Mouse (Mus musculus) CH12.LX (cell line): ENCODE data around the gene 2700097O09Rik. TPM values are rescaled to one million over a fixed set of nuclear protein-coding genes. Genes with fewer than 3 reads are reported as not detected.

Experiments used
- DNase-seq: peaks from one replicate; pipeline ENCODE4 v3.0.0-alpha.2; 2013; ENCODE audit errors: extremely low read depth
- H3K27ac ChIP-seq: 2 replicates; pipeline ENCODE4 v1.5.1; 2012; ENCODE audit warnings: low read depth, mild to moderate bottlenecking, control low read depth, moderate library complexity; ENCODE audit not compliant: insufficient read depth
- H3K27me3 ChIP-seq: replicated peaks from 2 replicates; pipeline ENCODE3; 2012; ENCODE audit warnings: inconsistent platforms
- H3K36me3 ChIP-seq, 2 experiments: replicated peaks in 1 of 2; 2 replicates each; pipeline versions ENCODE3 to v1.6.1; 2012; ENCODE audit warnings: inconsistent platforms in 1 of 2, low read length in 1 of 2, mild to moderate bottlenecking in 1 of 2, mixed read lengths in 1 of 2, moderate library complexity in 1 of 2; ENCODE audit not compliant: control insufficient read depth in 1 of 2, insufficient read depth in 1 of 2
- H3K4me1 ChIP-seq, 2 experiments: 2 replicates each; pipeline ENCODE4 v1.6.1; 2012; ENCODE audit warnings: inconsistent platforms in 1 of 2, moderate library complexity in 1 of 2; ENCODE audit not compliant: insufficient read depth in 2 of 2, control insufficient read depth in 1 of 2
- H3K4me2 ChIP-seq: 2 replicates; pipeline ENCODE4 v1.6.1; 2012; ENCODE audit warnings: low read depth, mild to moderate bottlenecking, control low read depth; ENCODE audit not compliant: poor library complexity, insufficient read depth, severe bottlenecking
- H3K4me3 ChIP-seq, 3 experiments: fragments of 150-350 bp in 1 of 3; sonication (generic) in 1 of 3; replicated peaks in 1 of 3; 2 replicates each; pipeline versions ENCODE3 to v1.5.1; 2011 to 2012; ENCODE audit warnings: low read depth in 2 of 3, low read length in 2 of 3, mild to moderate bottlenecking in 2 of 3, moderate library complexity in 2 of 3, control low read depth in 1 of 3, improper control_type of control experiment in 1 of 3, inconsistent platforms in 1 of 3, mixed read lengths in 1 of 3; ENCODE audit not compliant: poor library complexity in 1 of 3
- H3K79me2 ChIP-seq: replicated peaks from 2 replicates; pipeline ENCODE4 v1.6.1; 2012; ENCODE audit warnings: mild to moderate bottlenecking, moderate library complexity; ENCODE audit not compliant: control insufficient read depth, poor library complexity, insufficient read depth, severe bottlenecking; ENCODE audit errors: extremely low read depth
- H3K9ac ChIP-seq: 2 replicates; pipeline ENCODE4 v1.6.1; 2012; ENCODE audit warnings: low read depth, mild to moderate bottlenecking, control low read depth, moderate library complexity; ENCODE audit not compliant: insufficient read depth
- H3K9me3 ChIP-seq: replicated peaks from 2 replicates; pipeline ENCODE3; 2012; ENCODE audit warnings: low read length, inconsistent platforms, mixed read lengths
- BHLHE40 ChIP-seq: IDR thresholded peaks from 2 replicates; pipeline ENCODE4 v1.6.1; 2011; ENCODE audit warnings: mild to moderate bottlenecking, low read depth, low read length, improper control_type of control experiment
- CHD2 ChIP-seq: IDR thresholded peaks from 2 replicates; pipeline ENCODE4 v1.6.1; 2011; ENCODE audit warnings: low read length, improper control_type of control experiment
- CTCF ChIP-seq, 2 experiments: IDR thresholded peaks in 1 of 2; conservative IDR thresholded peaks in 1 of 2; 2 replicates each; pipeline ENCODE4 v1.5.1; 2011 to 2012; ENCODE audit warnings: low read depth in 2 of 2, low read length in 2 of 2, improper control_type of control experiment in 1 of 2, inconsistent platforms in 1 of 2, mild to moderate bottlenecking in 1 of 2, moderate library complexity in 1 of 2
- E2F4 ChIP-seq: IDR thresholded peaks from 2 replicates; pipeline ENCODE4 v1.6.1; 2011; ENCODE audit warnings: low read depth, low read length, improper control_type of control experiment; ENCODE audit not compliant: insufficient replicate concordance
- ELF1 ChIP-seq: IDR thresholded peaks from 2 replicates; pipeline ENCODE4 v1.6.1; 2014; ENCODE audit warnings: low read depth, mild to moderate bottlenecking, inconsistent platforms, low read length, improper control_type of control experiment
- EP300 ChIP-seq: IDR thresholded peaks from 2 replicates; pipeline ENCODE4 v1.6.1; 2011; ENCODE audit warnings: low read length, improper control_type of control experiment
- HCFC1 ChIP-seq: IDR thresholded peaks from 2 replicates; pipeline ENCODE4 v1.6.1; 2012; ENCODE audit warnings: low read depth, mild to moderate bottlenecking, inconsistent platforms, low read length, improper control_type of control experiment
- IRF4 ChIP-seq: IDR thresholded peaks from 2 replicates; pipeline ENCODE4 v1.6.1; 2014; ENCODE audit warnings: low read depth, mild to moderate bottlenecking, inconsistent platforms, low read length, improper control_type of control experiment
- JUN ChIP-seq: IDR thresholded peaks from 2 replicates; pipeline ENCODE4 v1.6.1; 2011; ENCODE audit warnings: low read depth, mild to moderate bottlenecking, low read length, improper control_type of control experiment, moderate library complexity; ENCODE audit not compliant: insufficient read depth
- JUND ChIP-seq: conservative IDR thresholded peaks from 2 replicates; pipeline ENCODE4 v1.6.1; 2011; ENCODE audit warnings: low read depth, low read length, improper control_type of control experiment
- MEF2A ChIP-seq: IDR thresholded peaks from 2 replicates; pipeline ENCODE4 v1.6.1; 2014; ENCODE audit warnings: low read depth, mild to moderate bottlenecking, inconsistent platforms, low read length, improper control_type of control experiment, borderline replicate concordance
- MXI1 ChIP-seq: IDR thresholded peaks from 2 replicates; pipeline ENCODE4 v1.6.1; 2011; ENCODE audit warnings: mild to moderate bottlenecking, low read depth, low read length, improper control_type of control experiment
- MYC ChIP-seq: IDR thresholded peaks from 2 replicates; pipeline ENCODE4 v1.6.1; 2011; ENCODE audit warnings: low read depth, mild to moderate bottlenecking, improper control_type of control experiment, low read length
- NELFE ChIP-seq: IDR thresholded peaks from 2 replicates; pipeline ENCODE4 v1.6.1; 2011; ENCODE audit warnings: low read depth, low read length, improper control_type of control experiment
- NRF1 ChIP-seq: IDR thresholded peaks from 2 replicates; pipeline ENCODE4 v1.6.1; 2014; ENCODE audit warnings: low read depth, mild to moderate bottlenecking, inconsistent platforms, low read length, improper control_type of control experiment, moderate library complexity
- PAX5 ChIP-seq: IDR thresholded peaks from 2 replicates; pipeline ENCODE4 v1.6.1; 2012; ENCODE audit warnings: low read length, inconsistent platforms, mixed read lengths
- POLR2A ChIP-seq: IDR thresholded peaks from 2 replicates; pipeline ENCODE4 v1.6.1; 2011; ENCODE audit warnings: low read depth, mild to moderate bottlenecking, improper control_type of control experiment, low read length
- POLR2AphosphoS2 ChIP-seq: IDR thresholded peaks from 2 replicates; pipeline ENCODE4 v1.6.1; 2011; ENCODE audit warnings: low read depth, low read length, improper control_type of control experiment
- RAD21 ChIP-seq: IDR thresholded peaks from 2 replicates; pipeline ENCODE4 v1.6.1; 2011; ENCODE audit warnings: low read depth, mild to moderate bottlenecking, low read length, improper control_type of control experiment, moderate library complexity
- SIN3A ChIP-seq: IDR thresholded peaks from 2 replicates; pipeline ENCODE4 v1.6.1; 2012; ENCODE audit warnings: low read length, improper control_type of control experiment, inconsistent platforms
- SMC3 ChIP-seq: IDR thresholded peaks from 2 replicates; pipeline ENCODE4 v1.6.1; 2011; ENCODE audit warnings: low read depth, low read length, improper control_type of control experiment
- TBP ChIP-seq: conservative IDR thresholded peaks from 2 replicates; pipeline ENCODE4 v1.6.1; 2011; ENCODE audit warnings: low read depth, low read length, improper control_type of control experiment
- TCF12 ChIP-seq: IDR thresholded peaks from 2 replicates; pipeline ENCODE4 v1.6.1; 2014; ENCODE audit warnings: low read depth, mild to moderate bottlenecking, inconsistent platforms, low read length, improper control_type of control experiment
- UBTF ChIP-seq: IDR thresholded peaks from 2 replicates; pipeline ENCODE4 v1.6.1; 2012; ENCODE audit warnings: low read depth, mild to moderate bottlenecking, inconsistent platforms, low read length, improper control_type of control experiment, moderate library complexity
- USF1 ChIP-seq: IDR thresholded peaks from 2 replicates; pipeline ENCODE4 v1.6.1; 2014; ENCODE audit warnings: low read depth, mild to moderate bottlenecking, inconsistent platforms, low read length, improper control_type of control experiment
- USF2 ChIP-seq: conservative IDR thresholded peaks from 2 replicates; pipeline ENCODE4 v1.6.1; 2011; ENCODE audit warnings: low read depth, low read length, improper control_type of control experiment
- ZC3H11A ChIP-seq: IDR thresholded peaks from 2 replicates; pipeline ENCODE4 v1.6.1; 2012; ENCODE audit warnings: low read depth, mild to moderate bottlenecking, inconsistent platforms, low read length, improper control_type of control experiment
- ZKSCAN1 ChIP-seq: IDR thresholded peaks from 2 replicates; pipeline ENCODE4 v1.6.1; 2012; ENCODE audit warnings: low read depth, inconsistent platforms, low read length, improper control_type of control experiment, borderline replicate concordance
- ZNF384 ChIP-seq: IDR thresholded peaks from 2 replicates; pipeline ENCODE4 v1.6.1; 2012; ENCODE audit warnings: low read depth, low read length, improper control_type of control experiment, inconsistent platforms
- dilution Hi-C: fragments of 300-500 bp; cut with MboI; formaldehyde crosslinking; loops from 2 replicates; pipeline ENCODE4 v1.14.3; 2020; ENCODE audit warnings: low sequenced_read_pairs; ENCODE audit not compliant: extremely low pct_unique_long_range_greater_than_20kb, extremely low pct_ligation_motif_present
- in situ Hi-C: fragments of 300-500 bp; cut with MboI; formaldehyde crosslinking; loops from 3 replicates; pipeline ENCODE4 v1.14.3; 2019; ENCODE audit warnings: low sequenced_read_pairs, low pct_ligation_motif_present, low pct_unique_long_range_greater_than_20kb, mixed read lengths
- polyA plus RNA-seq: library from polyadenylated mRNA; unstranded; fragments of >175 nt; gene quantifications from 2 replicates; pipeline ENCODE4 v1.2.1, GENCODE M21; 2012; ENCODE audit warnings: low read depth; ENCODE audit not compliant: insufficient read length
- total RNA-seq, 2 experiments: library from RNA; depleted of rRNA; stranded (reverse); fragments of 300-350 nt in 1 of 2; fragments of >200 nt in 1 of 2; gene quantifications; 2 replicates each; pipeline ENCODE4 v1.2.3; 2012 to 2014

The 2700097O09Rik gene
- total and polyA plus RNA-seq, 3 experiments, result 13.7 to 35.9 (median 14.8) TPM

GRCm38 (mm10) chr12:55073686-55074085 lies 6.2 kb downstream of the 2700097O09Rik start:
- H3K4me3 ChIP-seq, result no peak overlapping the region
- TF ChIP-seq RAD21 (no peak), EP300 (no peak), ZNF384 (no peak), IRF4 (no peak), TCF12 (no peak), CHD2 (no peak), E2F4 (no peak), JUN (no peak), MEF2A (no peak), UBTF (no peak), ZKSCAN1 (no peak), ELF1 (no peak), POLR2AphosphoS2 (no peak), NELFE (no peak), CTCF (conservative IDR thresholded peaks at IDR 0.05 in 1 of 2, IDR thresholded peaks at IDR 0.05 in 1 of 2; ENCODE audit: low read depth in 2 of 2, low read length in 2 of 2) (no peak), MYC (no peak), HCFC1 (no peak)
- TF ChIP-seq, all 38 proteins: peak for 0
- H3K27me3 ChIP-seq, result no peaks in the 10 kb centered on the region
- H3K4me1 ChIP-seq, result peaks cover 4 to 10% of the 10 kb centered on the region in 2 experiments; a peak in 2 of 4 replicates
- peaks cover 0 to 18% of the 10 kb centered on the region in 2 experiments for H3K36me3 ChIP-seq
- no peak for DNase-seq
- H3K79me2 ChIP-seq, result peaks cover 3% of the 10 kb centered on the region
- H3K27ac ChIP-seq, result no peak overlapping the region
- no peak overlapping the region for H3K4me2 ChIP-seq
- dilution Hi-C loops, result no loop called here
- no peak overlapping the region for H3K9ac ChIP-seq
- no peaks in the 10 kb centered on the region for H3K9me3 ChIP-seq
- in situ Hi-C loops, result no loop called here

GRCm38 (mm10) chr12:55072495-55072894 lies 7.4 kb downstream of the 2700097O09Rik start:
- in situ Hi-C loops (no loop called here), dilution Hi-C loops (no loop called here)
- H3K27ac ChIP-seq, result no peak overlapping the region
- no peak overlapping the region for H3K4me3 ChIP-seq
- peaks cover under 1% of the 10 kb centered on the region for H3K79me2 ChIP-seq
- no peaks in the 10 kb centered on the region for H3K27me3 ChIP-seq
- H3K4me2 ChIP-seq, result no peak overlapping the region
- TF ChIP-seq NRF1 (no peak), MXI1 (no peak), TCF12 (no peak), USF2 (no peak), BHLHE40 (no peak), SIN3A (no peak), ZC3H11A (no peak), E2F4 (no peak), JUN (no peak), JUND (no peak), USF1 (no peak), RAD21 (no peak), PAX5 (no peak), POLR2A (no peak), EP300 (no peak), TBP (no peak), SMC3 (no peak)
- peaks cover 3 to 19% of the 10 kb centered on the region in 2 experiments for H3K36me3 ChIP-seq
- H3K4me1 ChIP-seq, result peaks cover 1 to 4% of the 10 kb centered on the region in 2 experiments; a peak in 1 of 4 replicates
- DNase-seq, result no peak
- H3K9ac ChIP-seq, result no peak overlapping the region
- no peaks in the 10 kb centered on the region for H3K9me3 ChIP-seq
